ENCODE assay signal across 13 mouse cellular contexts in genomic region chr11:79714082-79714742, GRCm38 (mm10).
DNase-seq lines count a peak whose midpoint lies in the region; ATAC-seq and TF ChIP-seq lines count a peak whose summit lies in the region.
"Had no signal": no experiment of that assay in that cellular context is flagged by ENCODE, and none has a peak within 500 bp of the region (broad histone marks: within the 10 kb centered on the region; RNA-seq: fewer than 3 reads in every experiment).

No protein-coding gene starts in this region.

- TF ChIP-seq POLR2A in kidney, adult 2 months (IDR thresholded peaks at IDR 0.05; ENCODE audit: low read depth, low read length), result no peak

- H3K27ac ChIP-seq in lung, postnatal 0 days (ENCODE audit: low read length), result no peak overlapping the region
- peak overlapping the region; percentile 82 for H3K27ac ChIP-seq in kidney, adult 2 months (ENCODE audit: insufficient read depth, low read depth, low read length)
- H3K27ac ChIP-seq in liver, embryonic 15.5 days (replicated peaks), result no peak overlapping the region
- no peak overlapping the region for H3K27ac ChIP-seq in forebrain, embryonic 12.5 days
- H3K27ac ChIP-seq: forebrain, embryonic 13.5 days; limb, embryonic 12.5 days had no signal

- H3K36me3 ChIP-seq in lung, postnatal 0 days (ENCODE audit: insufficient read depth, low read length), result no peaks in the 10 kb centered on the region
- H3K36me3 ChIP-seq in kidney, adult 2 months (ENCODE audit: control insufficient read depth, insufficient read depth, low read length), result no peaks in the 10 kb centered on the region
- no peaks in the 10 kb centered on the region for H3K36me3 ChIP-seq in liver, embryonic 15.5 days (replicated peaks)
- H3K36me3 ChIP-seq in forebrain, embryonic 12.5 days (replicated peaks), result no peaks in the 10 kb centered on the region
- H3K36me3 ChIP-seq: limb, embryonic 12.5 days had no signal

- no peak overlapping the region for H3K9ac ChIP-seq in lung, postnatal 0 days (replicated peaks; ENCODE audit: low read depth)
- no peak overlapping the region for H3K9ac ChIP-seq in liver, embryonic 15.5 days
- no peak overlapping the region for H3K9ac ChIP-seq in forebrain, embryonic 12.5 days
- H3K9ac ChIP-seq: forebrain, embryonic 13.5 days; limb, embryonic 12.5 days had no signal

- TF ChIP-seq EP300 in lung, postnatal 0 days (IDR thresholded peaks at IDR 0.05), result no peak

- ATAC-seq in lung, postnatal 0 days, result no peak
- no peak for ATAC-seq in liver, embryonic 15.5 days (ENCODE audit: insufficient read depth)
- no peak for ATAC-seq in forebrain, embryonic 12.5 days (ENCODE audit: low FRiP score)
- no peak for ATAC-seq in activated CD4-positive, CD25-positive, alpha-beta regulatory T cell, adult 4 months
- ATAC-seq: forebrain, embryonic 13.5 days had no signal

- 0 out of 2 replicates have a peak overlapping the region, but pooled peaks have one; percentile 3 for H3K4me2 ChIP-seq in lung, postnatal 0 days (replicated peaks; ENCODE audit: low read depth, low read length)
- H3K4me2 ChIP-seq in liver, embryonic 15.5 days, result peak overlapping the region; percentile 10
- H3K4me2 ChIP-seq in forebrain, embryonic 12.5 days, result no peak overlapping the region
- H3K4me2 ChIP-seq: forebrain, embryonic 13.5 days; limb, embryonic 12.5 days had no signal

- no peaks in the 10 kb centered on the region for H3K9me3 ChIP-seq in lung, postnatal 0 days (ENCODE audit: low read length)
- no peaks in the 10 kb centered on the region for H3K9me3 ChIP-seq in liver, embryonic 15.5 days (replicated peaks)
- no peaks in the 10 kb centered on the region for H3K9me3 ChIP-seq in forebrain, embryonic 12.5 days
- H3K9me3 ChIP-seq: forebrain, embryonic 13.5 days; limb, embryonic 12.5 days had no signal

- H3K27me3 ChIP-seq in lung, postnatal 0 days (replicated peaks; ENCODE audit: insufficient read depth, low read length), result no peaks in the 10 kb centered on the region
- no peaks in the 10 kb centered on the region for H3K27me3 ChIP-seq in kidney, adult 2 months (replicated peaks; ENCODE audit: control insufficient read depth, insufficient read depth, low read length)
- peaks cover 62% of the 10 kb centered on the region for H3K27me3 ChIP-seq in liver, embryonic 15.5 days
- peaks cover 50% of the 10 kb centered on the region for H3K27me3 ChIP-seq in forebrain, embryonic 12.5 days

- no peak for DNase-seq in lung, postnatal 0 days (ENCODE audit: low spot score)
- DNase-seq in lung, postnatal 14 days, result no peak
- peak; percentile 59 for DNase-seq in kidney, adult 2 months
- DNase-seq in natural killer cell, adult 2 months (ENCODE audit: low spot score in 2 of 2), result no peak
- DNase-seq: adrenal gland, postnatal 10 days; gastrocnemius, postnatal 10 days; right cerebral cortex, postnatal 14 days had no signal

- H3K4me3 ChIP-seq in lung, postnatal 0 days (ENCODE audit: low read depth, low read length), result no peak overlapping the region
- peak overlapping the region; percentile 30 for H3K4me3 ChIP-seq in kidney, adult 2 months (ENCODE audit: insufficient read depth, low read depth, low read length)
- no peak overlapping the region for H3K4me3 ChIP-seq in liver, embryonic 15.5 days (replicated peaks)
- H3K4me3 ChIP-seq in forebrain, embryonic 12.5 days (replicated peaks), result no peak overlapping the region
- H3K4me3 ChIP-seq: forebrain, embryonic 13.5 days; limb, embryonic 12.5 days; megakaryocyte, embryonic 14.5 days had no signal

- WGBS in lung, postnatal 0 days, result 53% methylated on average over 13 of the region's 13 CpGs
- WGBS in kidney, adult 2 months, result 33% methylated on average over 13 of the region's 13 CpGs
- WGBS in liver, embryonic 15.5 days (ENCODE audit: insufficient replicate concordance), result 53% methylated on average over 13 of the region's 13 CpGs
- 74% methylated on average over 13 of the region's 13 CpGs for WGBS in forebrain, embryonic 12.5 days

- peaks cover 20% of the 10 kb centered on the region for H3K4me1 ChIP-seq in lung, postnatal 0 days (ENCODE audit: insufficient read depth, low read depth, low read length)
- H3K4me1 ChIP-seq in kidney, adult 2 months (ENCODE audit: control insufficient read depth, insufficient read depth, low read length), result peaks cover 39% of the 10 kb centered on the region
- H3K4me1 ChIP-seq in liver, embryonic 15.5 days (replicated peaks), result peaks cover 34% of the 10 kb centered on the region
- H3K4me1 ChIP-seq in forebrain, embryonic 12.5 days, result peaks cover 39% of the 10 kb centered on the region

- TF ChIP-seq CTCF in lung, postnatal 0 days (IDR thresholded peaks at IDR 0.05), result no peak
- TF ChIP-seq CTCF in kidney, adult 2 months (conservative IDR thresholded peaks at IDR 0.05; ENCODE audit: insufficient read depth, insufficient read length, low read depth, low read length), result no peak
